Mouse (Mus musculus) frontal cortex, postnatal 25 days (tissue): ENCODE measurements around the gene Crip3.
A peak's percentile ranks its signal among the peaks of the same experiment; 100 is the strongest.

Experiments used
- DNase-seq, 2 experiments: peaks; one replicate each; pipeline ENCODE4 v3.0.0; 2022; ENCODE audit warnings: low spot score in 2 of 2

Crip3 gene

GRCm38 (mm10) chr17:46428761-46429414 lies at the start of gene Crip3:
TSS of gene Crip3 (plus strand) at chr17:46428926.
- no peak for DNase-seq

- peak; percentile 90 to 95 for DNase-seq
Observed at GRCm38 (mm10) chr17:46383294-46384060, 45.2 kb upstream of the Crip3 start, which contains the start of gene Zfp318. TSS of gene Zfp318 (plus strand) at chr17:46383731.

GRCm38 (mm10) chr17:46384061-46384801 lies 44.5 kb upstream of the Crip3 start:
- DNase-seq = peak in 1 of 2 experiments; percentile 13

GRCm38 (mm10) chr17:46388200-46388599 lies 40.5 kb upstream of the Crip3 start:
- DNase-seq = no peak

GRCm38 (mm10) chr17:46393012-46393411 lies 35.7 kb upstream of the Crip3 start:
- DNase-seq = no peak

- no peak for DNase-seq
Observed at GRCm38 (mm10) chr17:46394631-46395030, 34.1 kb upstream of the Crip3 start.

GRCm38 (mm10) chr17:46408478-46408877 lies 20.2 kb upstream of the Crip3 start:
- no peak for DNase-seq

- DNase-seq = no peak
Observed at GRCm38 (mm10) chr17:46418628-46419027, 10.1 kb upstream of the Crip3 start.

- DNase-seq = no peak
Observed at GRCm38 (mm10) chr17:46419717-46420116, 9.0 kb upstream of the Crip3 start.

GRCm38 (mm10) chr17:46426496-46426895 lies 2.2 kb upstream of the Crip3 start:
- DNase-seq = no peak

GRCm38 (mm10) chr17:46433627-46434026 lies 4.9 kb downstream of the Crip3 start:
- DNase-seq = no peak

GRCm38 (mm10) chr17:46436672-46437366 lies 8.1 kb downstream of the Crip3 start:
- DNase-seq = no peak

- DNase-seq = no peak
Observed at GRCm38 (mm10) chr17:46438298-46438873, 9.7 kb downstream of the Crip3 start, which contains the start of gene Slc22a7. TSS of gene Slc22a7 (minus strand) at chr17:46438457.

- DNase-seq = no peak
Observed at GRCm38 (mm10) chr17:46439176-46439575, 10.4 kb downstream of the Crip3 start.

GRCm38 (mm10) chr17:46444839-46445579 lies 16.3 kb downstream of the Crip3 start:
- no peak for DNase-seq

GRCm38 (mm10) chr17:46446264-46446663 lies 17.5 kb downstream of the Crip3 start:
- no peak for DNase-seq

- DNase-seq = no peak
Observed at GRCm38 (mm10) chr17:46452683-46453082, 24.0 kb downstream of the Crip3 start.

GRCm38 (mm10) chr17:46453302-46453948 lies 24.7 kb downstream of the Crip3 start:
- DNase-seq = no peak

GRCm38 (mm10) chr17:46453970-46454411 lies 25.3 kb downstream of the Crip3 start:
- DNase-seq = no peak

- no peak for DNase-seq
Observed at GRCm38 (mm10) chr17:46454539-46454938, 25.8 kb downstream of the Crip3 start.
